Mouse (Mus musculus) heart, adult 2 months (tissue): ENCODE measurements around the gene Bglap. TPM values are rescaled to one million over a fixed set of nuclear protein-coding genes. Genes with fewer than 3 reads are reported as not detected.
A peak's percentile ranks its signal among the peaks of the same experiment; 100 is the strongest.
"Not testable (repeated sequence)": the region's sequence is repeated elsewhere in the genome, so short reads cannot be mapped to it uniquely, and the experiment has no call there.

ENCODE experiments used
- DNase-seq, 2 experiments: peaks; one replicate each; pipeline ENCODE4 v3.0.0; 2021
- H3K27ac ChIP-seq: fragments of 200-600 bp; 2 replicates; pipeline ENCODE4 v1.8.1; 2022
- H3K27me3 ChIP-seq: fragments of 200-500 bp; 2 replicates; pipeline ENCODE4 v1.6.1; 2012; ENCODE audit warnings: mild to moderate bottlenecking, low read length, inconsistent platforms, mixed read lengths; ENCODE audit not compliant: control insufficient read depth, insufficient read depth
- H3K36me3 ChIP-seq: fragments of 200-500 bp; 2 replicates; pipeline ENCODE4 v1.6.1; 2012; ENCODE audit warnings: low read length, inconsistent platforms; ENCODE audit not compliant: control insufficient read depth, insufficient read depth
- H3K4me1 ChIP-seq: fragments of 200-500 bp; 2 replicates; pipeline ENCODE4 v1.6.1; 2011; ENCODE audit warnings: low read length; ENCODE audit not compliant: control insufficient read depth, insufficient read depth
- H3K4me3 ChIP-seq: fragments of 200-600 bp; 2 replicates; pipeline ENCODE4 v1.8.1; 2022
- H3K79me2 ChIP-seq: fragments of 200-500 bp; replicated peaks from 2 replicates; pipeline ENCODE4 v1.6.1; 2012; ENCODE audit warnings: mild to moderate bottlenecking, inconsistent platforms, low read length, moderate library complexity, mixed read lengths; ENCODE audit not compliant: control insufficient read depth, insufficient read depth
- H3K9ac ChIP-seq: fragments of 200-500 bp; 2 replicates; pipeline ENCODE4 v1.6.1; 2012; ENCODE audit warnings: low read depth, mild to moderate bottlenecking, control low read depth, inconsistent platforms, low read length, mixed read lengths
- CTCF ChIP-seq: fragments of 200-600 bp; IDR thresholded peaks from 2 replicates; pipeline ENCODE4 v1.8.1; 2022; ENCODE audit warnings: antibody characterized with exemption, mild to moderate bottlenecking, moderate library complexity
- EP300 ChIP-seq: fragments of 200-500 bp; IDR thresholded peaks from 2 replicates; pipeline ENCODE4 v1.6.1; 2011; ENCODE audit warnings: low read depth, low read length, control low read depth; ENCODE audit not compliant: insufficient read depth
- POLR2A ChIP-seq: fragments of 200-500 bp; IDR thresholded peaks from 2 replicates; pipeline ENCODE4 v1.6.1; 2011; ENCODE audit warnings: mild to moderate bottlenecking, low read depth, low read length, control low read depth; ENCODE audit not compliant: insufficient read depth
- WGBS: fragments of 180-500 bp; shearing (Covaris S2); methylation state at CpG from one replicate; pipeline ENCODE4 v1.1.7; 2018; 5-methylcytosine and 5-hydroxymethylcytosine counted together
- intact Hi-C: fragments of 180-260 bp; cut with DNase I; formaldehyde crosslinking; loops from one replicate; pipeline ENCODE4 v1.15.1; 2025
- long read RNA-seq: library from polyadenylated mRNA; stranded (forward); transcript quantifications from one replicate; pipeline ENCODE4 v2.0.0, GENCODE M21; 2021
- polyA plus RNA-seq: library from polyadenylated mRNA; depleted of rRNA; stranded (reverse); fragments of >200 nt; gene quantifications from 2 replicates; pipeline ENCODE4 v1.2.3, GENCODE M21; 2012; rRNA removed
- total RNA-seq, 2 experiments: library from RNA; stranded (reverse); gene quantifications; 2 replicates each; pipeline ENCODE4 v1.2.3; 2021

Gene Bglap
- not detected for total RNA-seq
- not detected in 2 replicates for polyA plus RNA-seq
- long read RNA-seq = 0 reads

- Histone ChIP-seq H3K79me2 (no peaks in the 10 kb centered on the region), H3K27ac (no peak within 1 kb of the TSS), H3K4me1 (no peaks in the 10 kb centered on the region), H3K9ac (no peak within 1 kb of the TSS), H3K4me3 (no peak within 1 kb of the TSS), H3K27me3 (no peaks in the 10 kb centered on the region), H3K36me3 (no peaks in the 10 kb centered on the region)
- intact Hi-C loops = no loop called here
- WGBS = 75% methylated on average over 5 of the region's 5 CpGs
- TF ChIP-seq POLR2A (no peak), EP300 (no peak), CTCF (no peak)
- no peak for DNase-seq
These were observed at the start of gene Bglap for GRCm38 (mm10) chr3:88384364-88384763. Gene Bglap (minus strand): TSS chr3:88384464.

GRCm38 (mm10) chr3:88428639-88429038 lies 44.4 kb upstream of the Bglap start:
- 73% methylated on average over 8 of the region's 8 CpGs for WGBS
- intact Hi-C loops, DNase-seq, H3K27me3 ChIP-seq, H3K27ac ChIP-seq, H3K36me3 ChIP-seq, H3K4me1 ChIP-seq, H3K4me3 ChIP-seq, H3K79me2 ChIP-seq, H3K9ac ChIP-seq: not testable (repeated sequence)

- no peaks in the 10 kb centered on the region for H3K27me3 ChIP-seq
- H3K4me1 ChIP-seq = peaks cover 2% of the 10 kb centered on the region
- no peak overlapping the region for H3K4me3 ChIP-seq
- H3K79me2 ChIP-seq = no peaks in the 10 kb centered on the region
- no peak for DNase-seq
- H3K27ac ChIP-seq = no peak overlapping the region
- H3K36me3 ChIP-seq = peaks cover 2% of the 10 kb centered on the region
- no peak overlapping the region for H3K9ac ChIP-seq
- WGBS = 50% methylated on average over 4 of the region's 4 CpGs
- TF ChIP-seq CTCF = no peak
- no peak for TF ChIP-seq EP300
- no peak for TF ChIP-seq POLR2A
- intact Hi-C loops = no loop called here
These were observed 43.2 kb upstream of the Bglap start for GRCm38 (mm10) chr3:88427342-88427905.

- peaks cover 2% of the 10 kb centered on the region for H3K4me1 ChIP-seq
- H3K36me3 ChIP-seq = peaks cover 2% of the 10 kb centered on the region
- no peaks in the 10 kb centered on the region; the same call in 1 of the 2 replicates for H3K79me2 ChIP-seq
- H3K27ac ChIP-seq = no peak overlapping the region
- intact Hi-C loops = no loop called here
- 77% methylated on average over 10 of the region's 10 CpGs for WGBS
- TF ChIP-seq CTCF = no peak
- TF ChIP-seq EP300 = no peak
- no peak for TF ChIP-seq POLR2A
- no peak overlapping the region for H3K9ac ChIP-seq
- no peak overlapping the region; the same call in 1 of the 2 replicates for H3K4me3 ChIP-seq
- H3K27me3 ChIP-seq = no peaks in the 10 kb centered on the region
- DNase-seq = no peak
These were observed 41.6 kb upstream of the Bglap start for GRCm38 (mm10) chr3:88425708-88426420.

GRCm38 (mm10) chr3:88425330-88425689 lies 41.0 kb upstream of the Bglap start:
- H3K27me3 ChIP-seq = no peaks in the 10 kb centered on the region
- TF ChIP-seq POLR2A (no peak), CTCF (no peak), EP300 (no peak)
- peaks cover 2% of the 10 kb centered on the region for H3K4me1 ChIP-seq
- no peak for DNase-seq
- peak overlapping the region; percentile 92 for H3K4me3 ChIP-seq
- peaks cover 1% of the 10 kb centered on the region; the same call in 1 of the 2 replicates for H3K79me2 ChIP-seq
- peak overlapping the region; percentile 38; the same call in 1 of the 2 replicates for H3K27ac ChIP-seq
- no peak overlapping the region for H3K9ac ChIP-seq
- 12% methylated on average over 2 of the region's 2 CpGs for WGBS
- H3K36me3 ChIP-seq = peaks cover 2% of the 10 kb centered on the region
- intact Hi-C loops = no loop called here

- peaks cover 2% of the 10 kb centered on the region for H3K36me3 ChIP-seq
- H3K79me2 ChIP-seq = peaks cover 2% of the 10 kb centered on the region; the same call in 1 of the 2 replicates
- H3K9ac ChIP-seq = peak within 1 kb of the TSS; percentile 64
- TF ChIP-seq POLR2A = peak; percentile 96
- TF ChIP-seq CTCF = no peak
- 0 out of 2 replicates have a peak, but pooled peaks have one; percentile 56 for TF ChIP-seq EP300
- under 1% methylated on average over 35 of the region's 35 CpGs for WGBS
- H3K4me3 ChIP-seq = peak within 1 kb of the TSS; percentile 92
- peak within 1 kb of the TSS; percentile 72 for H3K27ac ChIP-seq
- peaks cover 2% of the 10 kb centered on the region for H3K4me1 ChIP-seq
- no peaks in the 10 kb centered on the region for H3K27me3 ChIP-seq
- intact Hi-C loops = loop anchor here (1.0 kb wide), 1 partner anchor 13 kb away; no protein-coding TSS in a partner anchor
- DNase-seq = peak; percentile 95 to 96
These were observed 40.5 kb upstream of the Bglap start, which contains the start of gene Slc25a44 for GRCm38 (mm10) chr3:88424605-88425329. Gene Slc25a44 (minus strand): TSS chr3:88425139.
